ENCODE assay signal across 12 mouse cellular contexts in the genomic region with DNA sequence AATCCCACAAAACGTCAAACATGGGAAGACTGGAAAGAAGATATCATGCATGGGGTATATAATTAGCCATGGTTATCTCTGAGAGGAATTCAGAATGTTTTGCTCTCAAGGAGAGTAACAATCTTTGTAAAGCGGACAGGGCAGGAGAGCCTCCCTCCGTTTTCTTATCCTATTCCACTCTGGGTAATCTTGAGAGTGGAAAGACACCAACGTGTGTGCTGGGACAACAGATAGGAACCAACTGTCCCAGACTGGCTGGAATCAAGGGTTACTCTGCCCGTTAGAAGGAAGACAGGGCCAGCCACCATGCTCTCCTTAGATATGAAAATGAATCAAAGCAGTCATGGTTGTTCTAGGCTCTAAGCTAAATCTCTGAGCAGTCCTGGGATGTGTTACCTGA.
"Had no signal": no experiment of that assay in that cellular context is flagged by ENCODE, and none has a peak within 500 bp of the region (broad histone marks: within the 10 kb centered on the region; RNA-seq: fewer than 3 reads in every experiment).

No protein-coding gene starts in this region.

- H3K36me3 ChIP-seq: kidney, embryonic 15.5 days; limb, embryonic 10.5 days; midbrain, embryonic 15.5 days; neural tube, embryonic 12.5 days had no signal

- H3K27me3 ChIP-seq: kidney, embryonic 15.5 days; megakaryocyte, embryonic 14.5 days; midbrain, embryonic 15.5 days; neural tube, embryonic 12.5 days had no signal

- H3K9ac ChIP-seq: kidney, embryonic 15.5 days; midbrain, embryonic 15.5 days; neural tube, embryonic 12.5 days had no signal

- H3K9me3 ChIP-seq: kidney, embryonic 15.5 days; limb, embryonic 10.5 days; midbrain, embryonic 15.5 days had no signal

- H3K4me3 ChIP-seq: kidney, embryonic 15.5 days; left cerebral cortex, adult 2 months; limb, embryonic 10.5 days; megakaryocyte, embryonic 14.5 days; midbrain, embryonic 15.5 days; neural tube, embryonic 12.5 days had no signal

- H3K4me1 ChIP-seq: limb, embryonic 10.5 days; megakaryocyte, embryonic 14.5 days; midbrain, embryonic 15.5 days; neural tube, embryonic 12.5 days had no signal

- H3K27ac ChIP-seq: kidney, embryonic 15.5 days; left cerebral cortex, adult 2 months; limb, embryonic 10.5 days; midbrain, embryonic 15.5 days; neural tube, embryonic 12.5 days had no signal

- DNase-seq: kidney, adult 2 months; kidney, postnatal 25 days; thymus, adult 18-20 months; thymus, postnatal 14 days had no signal

- ATAC-seq: intestine, embryonic 16.5 days; midbrain, embryonic 15.5 days had no signal

- H3K4me2 ChIP-seq: kidney, embryonic 15.5 days; midbrain, embryonic 11.5 days; midbrain, embryonic 15.5 days; neural tube, embryonic 12.5 days had no signal
